Mouse (Mus musculus) frontal cortex, postnatal 36 days (tissue): ENCODE results near the gene H2-Ke6.

Source experiments
- DNase-seq, 2 experiments: peaks; one replicate each; pipeline ENCODE4 v3.0.0; 2022; ENCODE audit warnings: low spot score in 2 of 2

Gene H2-Ke6

DNA sequence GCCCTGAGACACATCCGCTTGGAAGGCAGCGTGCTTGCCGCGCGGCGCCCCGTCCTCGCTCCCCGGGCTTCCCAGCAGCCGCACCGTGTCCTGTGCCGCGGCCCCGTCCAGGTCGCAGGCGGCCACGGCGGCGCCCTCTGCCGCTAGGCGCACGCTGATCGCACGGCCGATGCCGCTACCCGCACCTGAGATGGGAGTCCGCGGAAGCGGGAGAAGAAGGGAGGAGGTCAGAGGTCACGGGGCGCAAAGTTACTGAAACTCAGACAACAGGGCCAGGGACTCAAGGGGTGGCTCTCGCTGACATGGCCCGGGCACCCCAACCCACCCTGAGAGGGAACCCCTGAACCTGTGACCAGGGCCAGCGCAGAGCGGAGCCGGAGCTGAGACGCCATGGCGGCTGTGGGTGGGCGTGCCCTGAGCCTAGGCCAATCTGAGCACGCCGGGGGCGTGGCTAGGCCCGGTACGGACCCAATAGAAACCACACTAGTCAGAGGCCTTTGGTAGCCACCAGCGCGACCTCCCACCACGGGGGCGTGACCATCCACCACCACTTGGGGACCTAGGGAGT, at the start of gene H2-Ke6:
H2-Ke6 (minus strand) TSS at position 405 of the 568 bp plus-strand sequence.
- DNase-seq = peak; percentile 87 to 93

DNA sequence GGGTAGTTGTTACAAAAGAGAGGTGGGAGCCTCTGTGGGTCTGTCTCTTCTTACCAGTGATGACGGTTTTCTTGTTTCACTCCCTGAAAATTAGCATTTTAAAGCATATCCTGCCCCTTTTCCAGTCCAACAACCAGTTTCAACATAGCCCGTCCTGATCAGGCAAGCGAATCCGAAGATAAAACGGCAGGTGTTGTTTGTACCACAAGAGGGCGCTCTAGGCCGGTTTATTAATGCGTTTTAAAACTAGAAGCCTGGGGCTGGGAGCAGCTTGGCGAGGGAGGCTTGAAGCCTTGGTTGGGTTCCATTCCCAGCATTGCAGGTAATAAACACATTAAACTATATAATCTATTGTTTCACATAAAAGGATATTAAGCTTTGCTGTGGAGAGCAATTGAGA, 49.7 kb upstream of the H2-Ke6 start:
- DNase-seq = peak; percentile 57 to 76

DNA sequence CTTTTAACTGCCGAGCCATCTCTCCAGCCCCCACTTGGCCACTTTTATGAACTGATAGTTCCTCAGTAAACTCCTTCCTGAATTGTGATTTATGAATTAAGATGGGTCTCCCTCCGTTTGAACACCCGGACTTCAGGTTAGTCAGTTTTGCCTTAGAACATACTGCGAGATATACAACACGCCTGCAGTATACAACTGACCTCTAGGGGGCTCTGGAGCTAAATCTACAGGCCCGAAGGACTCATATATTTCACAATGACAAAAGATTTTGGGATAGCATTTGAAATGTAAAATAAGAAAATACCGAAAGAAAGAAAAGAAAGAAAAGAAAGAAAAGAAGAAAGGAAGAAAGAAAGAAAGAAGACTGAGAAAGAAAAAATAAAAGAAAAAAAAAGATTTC, 47.4 kb upstream of the H2-Ke6 start:
- peak; percentile 52 to 71 for DNase-seq

DNA sequence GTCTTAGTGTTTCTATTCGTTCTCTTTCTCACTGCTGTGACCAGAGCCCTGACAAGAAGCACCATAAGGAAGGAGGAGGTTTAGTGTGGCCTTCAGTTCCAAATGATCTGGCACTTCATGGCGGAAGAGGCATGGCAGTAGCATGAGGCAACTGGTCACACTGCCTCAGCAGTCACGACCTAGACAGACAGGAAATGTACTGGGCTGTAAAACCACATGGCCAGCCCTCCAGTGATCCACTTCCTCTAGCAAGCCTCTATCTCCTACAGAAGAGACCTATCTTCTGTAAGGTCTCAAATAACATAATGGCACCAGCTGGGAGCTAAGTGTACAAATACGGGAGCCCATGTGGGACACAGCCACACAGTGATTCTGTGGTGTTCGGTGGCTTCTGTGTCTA, 44.2 kb upstream of the H2-Ke6 start:
- no peak for DNase-seq

DNA sequence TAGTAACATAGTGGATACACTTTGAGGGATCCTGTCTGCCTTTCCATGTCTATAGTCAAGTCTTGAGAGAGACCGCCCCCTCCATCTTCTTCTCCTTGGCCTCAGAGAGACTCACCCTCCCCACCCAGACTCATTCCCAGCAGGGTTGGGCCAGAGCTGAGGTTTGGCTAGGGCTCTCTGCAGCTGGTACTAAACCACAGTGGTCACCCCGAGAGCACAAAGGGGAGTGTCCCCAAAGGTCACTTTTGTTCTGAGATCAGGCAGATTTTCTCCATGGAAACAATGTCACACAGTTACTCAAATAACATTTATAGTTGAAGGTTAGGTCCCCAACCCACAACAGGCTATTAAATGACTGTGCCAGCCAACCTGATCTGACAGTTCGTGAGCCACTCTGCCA, 41.0 kb upstream of the H2-Ke6 start:
- DNase-seq = no peak

DNA sequence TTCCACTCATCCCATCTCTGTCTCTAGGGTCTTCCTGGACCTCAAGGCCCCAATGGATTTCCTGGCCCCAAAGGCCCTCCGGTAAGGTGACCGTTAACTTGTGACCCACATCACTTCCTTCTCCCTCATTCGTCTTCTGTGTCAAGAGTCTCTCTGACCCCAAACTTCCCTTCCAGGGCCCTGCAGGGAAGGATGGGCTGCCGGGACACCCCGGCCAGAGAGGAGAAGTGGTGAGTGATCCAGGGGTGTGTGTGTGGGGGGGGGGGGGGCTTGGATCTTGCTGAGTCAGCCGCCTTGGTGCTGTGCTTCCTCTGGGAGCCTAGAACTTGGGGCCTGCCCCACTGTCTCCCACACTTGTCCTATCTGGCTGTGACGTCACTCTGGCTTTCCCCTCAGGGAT, 29.4 kb upstream of the H2-Ke6 start:
- DNase-seq = no peak

DNA sequence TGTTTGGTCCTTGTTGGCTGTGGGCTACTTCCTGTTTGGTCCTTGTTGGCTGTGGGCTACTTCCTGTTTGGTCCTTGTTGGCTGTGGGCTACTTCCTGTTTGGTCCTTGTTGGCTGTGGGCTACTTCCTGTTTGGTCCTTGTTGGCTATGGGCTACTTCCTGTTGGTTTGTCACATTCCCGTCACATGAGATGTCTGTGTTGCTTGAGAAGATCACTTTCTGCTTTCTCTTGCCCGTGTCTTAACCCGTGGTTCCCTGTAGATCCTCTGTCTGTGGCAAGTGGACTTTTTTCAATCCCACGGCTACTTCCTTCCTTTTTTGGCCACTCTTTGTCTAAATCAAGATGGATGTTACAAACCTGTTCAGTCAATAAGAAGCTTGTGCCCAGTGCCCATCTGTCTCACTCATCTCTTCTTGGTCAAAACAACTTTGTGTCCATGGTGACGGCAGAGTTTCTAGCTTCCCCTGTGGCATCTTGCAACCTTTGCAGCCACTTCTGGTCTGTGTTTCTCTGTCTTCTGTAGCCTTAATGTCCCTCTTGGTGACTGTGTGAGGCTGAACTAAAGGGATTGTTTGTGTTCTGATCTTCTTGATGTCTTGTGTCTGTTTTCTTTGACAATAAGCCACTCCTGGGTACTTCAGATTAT, 19.7 kb upstream of the H2-Ke6 start:
- no peak for DNase-seq

DNA sequence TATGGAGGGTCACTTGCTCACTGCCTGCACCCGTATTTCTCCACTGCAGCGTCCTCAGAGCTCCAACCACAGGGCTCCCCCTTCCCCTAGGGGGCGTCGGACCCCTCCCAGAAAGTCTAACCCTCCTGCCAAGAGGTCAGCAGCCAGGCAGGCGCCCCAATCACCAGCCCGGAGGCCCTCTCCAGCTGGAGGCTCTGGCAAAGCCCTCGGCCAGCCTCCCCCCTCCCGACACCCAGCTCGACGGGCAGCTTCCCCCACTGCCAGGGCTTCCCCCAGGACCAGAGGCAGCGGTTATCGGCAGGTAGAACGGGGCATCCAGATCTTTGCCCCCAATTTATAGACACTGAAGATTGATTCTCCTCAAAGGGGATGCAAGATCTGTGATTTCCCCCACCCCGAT, 18.1 kb upstream of the H2-Ke6 start:
- no peak for DNase-seq

DNA sequence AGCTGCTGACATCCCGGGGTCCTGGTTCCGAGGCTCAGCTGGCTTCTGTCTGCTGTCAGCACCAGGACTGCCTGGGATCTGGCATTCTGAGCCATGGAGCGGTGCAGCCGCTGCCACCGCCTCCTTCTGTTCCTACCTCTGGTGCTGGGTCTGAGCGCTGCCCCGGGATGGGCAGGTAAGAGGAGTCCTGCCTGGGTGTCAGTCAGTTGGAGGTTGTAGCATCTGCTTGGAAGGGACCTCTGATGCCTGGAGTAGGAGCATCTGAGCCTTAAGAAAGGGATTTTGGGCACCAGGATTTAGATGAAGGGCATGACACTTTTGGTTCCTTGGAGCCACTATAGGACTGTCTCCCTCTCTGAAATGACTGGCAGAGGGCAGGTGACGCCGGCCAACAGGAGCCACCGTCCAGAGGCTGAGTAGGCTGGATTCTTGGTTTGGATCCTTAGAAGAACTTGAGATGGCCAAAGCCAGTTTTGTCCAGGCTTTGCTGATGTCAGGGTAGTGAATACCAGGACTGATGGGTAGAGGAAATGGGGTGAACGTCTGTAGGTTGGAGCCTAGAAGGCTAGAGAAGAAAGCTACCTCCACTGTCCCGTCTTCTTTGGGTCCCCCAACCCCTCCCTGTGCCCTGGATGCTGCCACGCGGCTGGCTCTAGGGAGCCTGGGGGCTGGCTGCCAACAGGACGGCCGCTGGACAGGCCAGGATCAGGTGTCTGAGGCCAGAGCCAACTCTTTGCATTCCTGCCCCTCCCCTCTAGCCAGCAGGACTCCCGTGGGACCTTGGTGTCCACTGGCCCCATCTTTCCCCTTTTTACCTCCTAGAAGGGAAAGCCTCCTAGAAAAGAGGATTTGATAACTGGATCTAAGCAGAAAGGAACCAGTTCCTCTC, 11.9 kb upstream of the H2-Ke6 start:
- DNase-seq = no peak

DNA sequence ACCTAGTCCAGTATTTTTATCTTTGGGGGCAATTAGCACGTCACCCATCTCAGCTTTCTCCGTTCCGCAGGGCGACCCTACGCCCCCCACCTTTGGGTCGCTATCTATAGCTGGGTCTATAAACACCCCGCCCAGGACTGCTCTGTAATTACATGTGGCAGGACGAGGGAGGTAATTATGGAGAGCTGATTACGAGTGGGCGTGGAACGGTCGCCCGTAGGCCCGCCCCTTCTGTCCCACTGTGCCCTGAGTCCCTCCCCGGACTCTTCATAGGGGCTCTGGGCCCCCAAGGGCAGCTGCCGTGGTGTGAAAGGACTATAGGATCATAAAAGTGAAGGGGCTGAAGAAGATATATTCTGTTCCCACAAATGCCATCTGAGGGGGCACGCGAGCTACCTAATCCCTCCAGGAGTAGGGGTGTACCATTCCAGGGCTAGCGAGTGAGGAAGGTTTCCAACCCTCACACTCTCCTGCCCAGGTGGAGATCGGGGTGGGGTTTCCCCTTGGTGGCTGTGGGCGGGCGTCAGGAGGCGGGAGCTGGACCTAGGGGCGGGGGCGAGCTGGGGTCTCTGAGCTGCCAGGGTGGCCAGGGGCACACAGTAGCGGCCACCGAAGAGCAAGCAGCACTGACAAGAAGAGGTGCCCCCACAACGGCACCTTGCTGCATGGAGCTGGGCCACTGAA, 11.2 kb upstream of the H2-Ke6 start, which contains the start of gene Col11a2:
Col11a2 (plus strand) TSS at position 560 of the 684 bp plus-strand sequence.
- no peak for DNase-seq

DNA sequence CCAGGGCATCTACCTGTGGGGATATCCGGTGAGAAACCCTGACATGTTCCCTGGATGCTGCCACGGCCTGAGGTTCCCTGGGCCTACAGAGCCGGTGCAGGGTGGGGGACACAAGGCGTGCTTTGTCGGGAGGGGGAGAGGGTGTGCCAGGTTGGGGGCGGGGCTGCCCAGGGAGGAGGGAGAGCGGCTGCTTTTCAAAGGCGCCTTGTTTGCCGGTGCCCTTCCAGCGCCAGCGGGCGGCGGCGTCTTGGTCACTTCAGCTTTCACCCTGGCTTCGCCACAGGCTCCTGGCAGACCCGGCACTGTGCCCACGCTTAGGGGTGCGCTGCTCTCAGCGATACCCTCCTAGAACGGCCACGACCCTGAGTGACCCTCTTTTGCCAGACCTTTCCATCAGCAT, 10.6 kb upstream of the H2-Ke6 start:
- peak in 1 of 2 experiments; percentile 51 for DNase-seq

DNA sequence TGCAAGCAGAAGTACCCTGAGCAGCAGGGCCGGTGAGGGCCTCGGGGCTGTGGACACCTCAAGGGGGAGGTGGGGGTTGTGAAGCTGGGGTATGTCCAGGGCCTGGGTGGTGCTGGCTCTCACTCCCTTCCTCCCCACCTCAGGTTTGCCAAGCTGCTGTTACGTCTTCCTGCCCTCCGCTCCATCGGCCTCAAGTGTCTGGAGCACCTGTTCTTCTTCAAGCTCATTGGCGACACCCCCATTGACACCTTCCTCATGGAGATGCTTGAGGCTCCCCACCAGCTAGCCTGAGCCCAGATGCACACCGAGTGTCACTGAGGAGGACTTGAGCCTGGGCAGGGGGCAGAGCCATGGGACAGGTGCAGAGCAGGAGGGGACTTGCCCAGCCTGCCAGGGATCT, 9.4 kb upstream of the H2-Ke6 start:
- no peak for DNase-seq

DNA sequence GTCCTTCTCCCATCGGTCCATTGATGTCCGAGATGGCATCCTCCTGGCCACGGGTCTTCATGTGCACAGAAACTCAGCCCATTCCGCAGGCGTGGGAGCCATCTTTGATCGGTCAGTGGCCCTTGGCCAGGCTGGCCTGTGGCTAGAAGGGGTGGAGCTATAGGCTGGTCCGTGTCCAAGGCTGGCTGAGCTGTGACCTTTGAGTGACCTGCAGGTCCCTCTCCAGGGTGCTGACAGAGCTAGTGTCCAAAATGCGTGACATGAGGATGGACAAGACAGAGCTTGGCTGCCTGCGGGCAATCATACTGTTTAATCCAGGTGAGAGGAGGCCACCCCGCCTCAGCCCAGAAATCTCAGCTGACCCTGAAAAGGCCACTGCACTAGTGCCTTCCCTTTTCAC, 8.8 kb upstream of the H2-Ke6 start:
- no peak for DNase-seq

DNA sequence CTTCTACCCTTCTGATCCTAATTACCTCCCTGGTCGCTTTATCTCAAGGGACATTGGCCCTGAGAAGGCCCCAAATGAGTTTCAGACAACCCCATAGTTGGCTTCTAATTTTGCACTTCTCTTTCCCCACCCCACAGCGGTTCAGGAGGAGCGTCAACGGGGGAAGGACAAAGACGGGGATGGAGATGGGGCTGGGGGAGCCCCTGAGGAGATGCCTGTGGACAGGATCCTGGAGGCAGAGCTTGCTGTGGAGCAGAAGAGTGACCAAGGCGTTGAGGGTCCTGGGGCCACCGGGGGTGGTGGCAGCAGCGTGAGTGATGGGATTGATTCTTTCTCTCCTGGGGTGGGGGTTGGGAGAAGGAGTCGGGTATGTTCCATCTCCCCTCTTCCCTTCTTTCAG, 7.7 kb upstream of the H2-Ke6 start:
- DNase-seq = no peak

DNA sequence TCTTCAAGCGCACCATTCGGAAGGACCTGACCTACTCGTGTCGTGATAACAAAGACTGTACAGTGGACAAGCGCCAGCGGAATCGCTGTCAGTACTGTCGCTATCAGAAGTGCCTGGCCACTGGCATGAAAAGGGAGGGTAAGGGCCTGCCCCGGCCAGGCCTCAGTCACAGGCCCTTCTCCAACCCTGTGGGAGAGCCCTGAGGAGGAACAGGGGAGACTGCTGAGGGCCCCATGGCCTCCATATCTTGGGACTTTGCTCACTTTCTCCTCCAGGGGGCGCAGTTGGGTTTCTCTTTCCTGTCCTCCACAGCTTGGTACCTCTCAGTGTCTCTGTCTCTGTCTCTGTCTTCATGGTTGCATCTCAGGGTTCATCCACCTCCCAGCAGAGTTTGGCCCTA, 6.2 kb upstream of the H2-Ke6 start:
- peak; percentile 74 to 76 for DNase-seq

DNA sequence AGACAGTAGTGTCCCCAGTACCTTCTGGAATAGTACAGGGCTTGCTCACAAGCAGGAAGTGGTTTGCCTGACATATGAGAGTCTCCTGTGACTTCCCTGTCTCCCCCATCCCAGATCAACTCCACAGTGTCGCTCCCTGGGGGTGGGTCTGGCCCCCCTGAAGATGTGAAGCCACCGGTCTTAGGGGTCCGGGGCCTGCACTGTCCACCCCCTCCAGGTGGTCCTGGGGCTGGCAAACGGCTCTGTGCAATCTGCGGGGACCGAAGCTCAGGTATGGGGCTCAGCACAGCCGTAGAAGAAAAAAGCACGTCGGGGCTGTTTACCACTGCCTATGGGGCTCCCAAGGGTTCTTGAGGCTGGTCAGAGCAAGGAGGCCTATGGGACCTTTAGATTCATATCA, 5.6 kb upstream of the H2-Ke6 start:
- no peak for DNase-seq

DNA sequence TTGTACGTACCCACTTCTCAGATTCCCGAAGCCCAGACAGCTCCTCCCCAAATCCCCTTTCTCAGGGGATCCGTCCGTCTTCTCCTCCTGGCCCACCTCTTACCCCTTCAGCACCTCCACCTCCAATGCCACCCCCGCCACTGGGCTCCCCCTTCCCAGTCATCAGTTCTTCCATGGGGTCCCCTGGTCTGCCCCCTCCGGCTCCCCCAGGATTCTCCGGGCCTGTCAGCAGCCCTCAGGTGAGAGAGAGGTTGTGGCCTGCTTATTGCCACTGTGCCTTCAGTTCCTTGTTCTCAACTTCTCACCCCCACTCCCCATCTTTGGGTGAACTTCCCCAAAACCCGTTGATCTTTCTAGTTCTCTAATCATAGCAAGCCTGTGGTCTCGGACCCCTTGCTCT, 4.9 kb upstream of the H2-Ke6 start:
- DNase-seq = no peak

DNA sequence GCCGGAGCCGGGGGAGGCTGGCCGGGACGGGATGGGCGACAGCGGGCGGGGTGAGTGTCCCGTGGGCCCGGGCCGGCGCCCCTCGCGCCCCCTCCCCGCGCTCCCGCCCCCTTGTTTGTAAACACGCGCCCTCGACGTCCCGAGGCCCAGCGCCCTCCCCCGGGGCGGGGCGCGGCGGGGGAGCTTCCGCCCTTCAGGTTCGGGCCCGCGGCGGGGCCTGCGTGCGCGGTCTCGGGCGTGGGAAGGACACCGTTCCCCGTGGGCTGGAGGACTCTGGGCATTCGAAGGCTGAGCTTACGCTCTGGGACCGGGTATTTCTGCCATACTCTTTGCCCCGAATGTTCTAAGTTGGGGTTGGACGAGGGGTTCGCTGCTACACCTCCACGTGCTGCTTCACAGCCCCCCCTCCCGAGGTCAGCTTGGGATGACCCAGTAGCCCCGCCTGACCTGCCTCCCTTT, 4.3 kb upstream of the H2-Ke6 start:
- peak; percentile 59 to 62 for DNase-seq

DNA sequence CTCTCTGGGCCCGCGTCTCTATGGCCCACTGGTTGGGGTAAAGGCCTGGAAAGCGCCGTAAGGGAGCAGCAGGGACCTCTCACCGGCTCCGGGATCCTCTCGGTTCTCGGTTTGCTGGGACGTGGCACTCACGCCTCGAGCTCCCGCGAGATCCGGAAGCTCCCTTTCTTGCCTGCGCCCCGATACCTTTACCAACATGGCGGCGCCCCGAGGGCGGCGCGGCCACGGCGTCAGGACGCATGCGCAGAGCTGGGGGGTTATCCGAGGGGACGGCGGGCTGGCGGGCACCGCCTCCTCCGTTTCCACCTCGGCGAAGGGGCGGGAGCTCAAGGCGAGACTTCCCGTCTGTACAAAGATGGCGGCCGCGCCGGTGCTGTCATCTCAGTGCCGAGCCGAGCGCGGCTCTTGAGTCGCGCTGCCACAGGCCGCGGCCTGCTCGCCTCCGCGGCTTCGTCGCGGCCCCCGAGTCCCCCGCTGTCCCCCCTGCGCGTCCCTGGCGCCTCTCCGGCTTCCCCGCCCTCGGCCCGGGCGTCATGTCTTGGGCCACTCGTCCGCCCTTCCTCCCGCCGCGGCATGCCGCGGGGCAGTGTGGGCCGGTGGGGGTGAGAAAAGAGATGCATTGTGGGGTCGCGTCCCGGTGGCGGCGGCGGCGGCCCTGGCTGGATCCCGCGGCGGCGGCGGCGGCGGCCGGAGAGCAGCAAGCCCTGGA, 3.8 kb upstream of the H2-Ke6 start, which contains the start of the genes Slc39a7 and Rxrb:
Slc39a7 (minus strand) TSS at position 218 of the 709 bp plus-strand sequence.
Rxrb (plus strand) TSS at position 348 of the 709 bp plus-strand sequence.
- peak; percentile 98 for DNase-seq

DNA sequence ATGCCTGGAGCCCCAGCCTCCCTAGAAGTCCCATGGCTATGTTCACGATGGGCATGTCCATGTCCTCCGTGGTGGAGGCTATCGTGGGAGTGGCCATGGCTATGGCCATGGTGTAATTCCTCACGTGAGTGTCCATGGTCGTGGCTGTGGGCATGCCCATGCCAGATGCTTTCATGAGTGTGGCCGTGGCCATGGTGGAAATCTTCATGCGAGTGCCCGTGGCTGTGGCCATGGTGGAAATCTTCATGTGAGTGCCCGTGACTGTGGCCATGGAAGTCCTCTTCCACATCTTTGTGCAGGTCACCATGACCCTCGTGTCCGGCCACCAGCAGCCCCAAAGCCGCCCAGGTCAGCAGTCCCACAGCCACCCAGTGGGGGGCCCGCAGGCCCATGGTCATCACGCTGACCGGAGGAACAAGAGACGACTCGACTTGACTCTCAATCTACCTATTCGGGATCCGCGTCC, 3.0 kb upstream of the H2-Ke6 start:
- DNase-seq = no peak
